Mouse (Mus musculus): ENCODE measurements around the gene Olfr1360.

The Olfr1360 gene

DNA sequence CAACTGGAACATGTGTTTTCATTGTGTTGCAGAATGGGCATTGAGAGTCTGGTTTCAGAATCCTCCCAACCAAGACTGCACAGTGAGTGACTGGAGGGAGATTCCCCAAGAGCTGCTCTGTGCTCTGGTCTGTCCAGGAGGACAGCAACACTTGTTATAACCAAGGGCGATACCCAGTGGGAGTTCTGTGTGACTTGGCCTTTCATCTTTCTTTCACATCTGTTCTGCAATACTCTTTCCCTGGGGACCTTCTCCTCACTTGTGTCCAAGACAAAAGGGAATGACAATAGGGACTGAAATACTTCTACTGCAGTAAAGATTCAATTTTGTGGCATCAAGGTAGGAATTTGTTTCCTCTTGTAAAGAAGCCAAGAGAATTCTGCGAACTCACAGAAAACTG lies 34.8 kb downstream of the Olfr1360 start, which contains the start of gene Olfr11:
Gene Olfr11 (minus strand): TSS at position 101 of the 400 bp plus-strand sequence.
- no peak for DNase-seq

All from kidney, postnatal 4 days (tissue).